Mouse (Mus musculus): Measurements from ENCODE around the gene Col24a1.

DNA sequence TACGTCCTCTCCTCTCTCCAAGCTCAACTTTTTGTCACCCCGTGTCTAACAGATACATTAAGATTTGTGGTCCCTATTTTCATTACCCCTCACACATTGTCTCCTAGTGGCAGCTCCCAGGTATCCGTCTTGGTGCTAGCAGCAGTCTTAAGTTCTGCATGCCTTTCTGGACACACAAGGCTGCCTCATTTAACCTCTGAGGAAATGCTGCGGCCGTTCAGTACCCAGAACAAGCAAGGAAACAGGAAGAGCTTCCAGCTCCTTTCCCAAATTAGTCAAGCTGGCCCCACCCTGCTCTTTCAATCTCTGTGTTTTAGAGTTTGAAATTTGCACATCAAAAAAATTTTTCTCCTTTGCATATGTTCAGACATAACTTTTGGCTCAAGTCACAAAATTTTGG, 186.2 kb downstream of the Col24a1 start:
- TF ChIP-seq CTCF (IDR thresholded peaks at IDR 0.05; ENCODE audit: low read depth) (no peak), EP300 (IDR thresholded peaks at IDR 0.05; ENCODE audit: low read depth) (no peak)
